Mouse (Mus musculus) forebrain, embryonic 15.5 days (tissue): Measurements from ENCODE around the gene Pcmt1. TPM values are rescaled to one million over a fixed set of nuclear protein-coding genes. Genes with fewer than 3 reads are reported as not detected.
A peak's percentile ranks its signal among the peaks of the same experiment; 100 is the strongest.

Experiments
- ATAC-seq: fragments of 200-750 bp; cut with Nextera tagmentation; replicated peaks from 2 replicates; pipeline ENCODE4 v1.8.0; 2017; ENCODE audit warnings: mild to moderate bottlenecking, moderate TSS enrichment, moderate library complexity
- H3K27ac ChIP-seq: fragments of 300-500 bp; sonication (generic); replicated peaks from 2 replicates; pipeline ENCODE4 v1.5.1; 2015; ENCODE audit warnings: mild to moderate bottlenecking, inconsistent platforms
- H3K27me3 ChIP-seq: fragments of 300-500 bp; sonication (generic); 2 replicates; pipeline ENCODE4 v1.6.1; 2015; ENCODE audit warnings: inconsistent platforms
- H3K36me3 ChIP-seq: fragments of 300-500 bp; sonication (generic); 2 replicates; pipeline ENCODE4 v1.6.1; 2015; ENCODE audit warnings: mild to moderate bottlenecking, inconsistent platforms
- H3K4me1 ChIP-seq: fragments of 300-500 bp; sonication (generic); 2 replicates; pipeline ENCODE4 v1.6.1; 2015; ENCODE audit warnings: inconsistent platforms
- H3K4me2 ChIP-seq: fragments of 300-500 bp; sonication (generic); replicated peaks from 2 replicates; pipeline ENCODE4 v1.6.1; 2015; ENCODE audit warnings: mild to moderate bottlenecking, inconsistent platforms
- H3K4me3 ChIP-seq: fragments of 300-500 bp; sonication (generic); 2 replicates; pipeline ENCODE4 v1.5.1; 2015; ENCODE audit warnings: mild to moderate bottlenecking, inconsistent platforms
- H3K9ac ChIP-seq: fragments of 300-500 bp; sonication (generic); replicated peaks from 2 replicates; pipeline ENCODE4 v1.6.1; 2015; ENCODE audit warnings: mild to moderate bottlenecking, inconsistent platforms
- H3K9me3 ChIP-seq: fragments of 300-500 bp; sonication (generic); 2 replicates; pipeline ENCODE4 v1.6.1; 2016; ENCODE audit warnings: inconsistent platforms
- WGBS: fragments of 180-500 bp; shearing (Covaris S2); methylation state at CpG from one replicate; pipeline ENCODE4 v1.1.7; 2015; ENCODE audit warnings: mixed read lengths; 5-methylcytosine and 5-hydroxymethylcytosine counted together
- polyA plus RNA-seq: library from polyadenylated mRNA; unstranded; fragments of >200 nt; fragmentation: Nextera tagmentation; extraction: Ambion mirVana; gene quantifications from 2 replicates; pipeline ENCODE4 v1.2.1, GENCODE M21; 2015

Pcmt1 gene
- polyA plus RNA-seq, 1 experiment from 2014 or later: 163 TPM

DNA sequence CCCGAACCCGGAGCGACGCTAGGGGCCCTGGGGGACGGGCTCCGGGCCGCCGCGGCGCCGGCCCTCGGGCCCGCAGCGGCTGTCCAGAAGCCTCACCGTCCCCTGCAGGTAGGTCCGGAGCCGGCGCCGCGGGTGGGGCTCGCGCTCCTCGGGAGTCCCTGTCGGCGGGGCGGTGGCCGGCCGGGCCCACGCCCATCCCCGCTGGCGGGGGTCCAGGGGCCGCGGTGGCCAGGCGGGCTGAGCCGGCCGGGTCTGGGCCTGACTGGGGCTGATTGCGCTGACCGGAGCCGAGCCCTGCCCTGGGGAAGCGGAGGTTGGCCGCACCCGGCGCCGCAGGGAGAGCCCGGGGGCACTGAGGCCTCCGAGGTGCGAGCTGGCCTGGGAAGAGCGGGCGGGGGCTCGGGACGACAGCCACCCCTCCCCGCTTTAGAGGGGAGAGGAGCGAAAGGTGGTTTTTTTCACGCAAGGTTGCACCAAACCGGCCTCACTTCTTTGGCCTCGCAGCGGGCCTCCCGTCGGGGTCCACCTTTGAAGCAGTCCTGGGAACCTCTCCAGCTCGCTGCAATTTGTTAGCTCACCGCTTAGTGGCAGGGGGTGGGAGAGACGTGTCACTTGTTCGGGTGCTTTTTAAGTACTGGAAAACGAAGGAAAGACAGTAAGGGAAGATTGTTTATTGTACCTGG is 548 bp upstream of the Pcmt1 start:
- Histone ChIP-seq H3K27me3 (no peaks in the 10 kb centered on the region), H3K36me3 (peaks cover 25% of the 10 kb centered on the region), H3K27ac (peak overlapping the region; percentile 91), H3K9ac (peak overlapping the region; percentile 98), H3K4me1 (peaks cover 54% of the 10 kb centered on the region), H3K9me3 (no peaks in the 10 kb centered on the region), H3K4me3 (peak overlapping the region; percentile 100), H3K4me2 (peak overlapping the region; percentile 73)
- under 1% methylated on average over 56 of the region's 64 CpGs for WGBS
- ATAC-seq: peak; percentile 85

DNA sequence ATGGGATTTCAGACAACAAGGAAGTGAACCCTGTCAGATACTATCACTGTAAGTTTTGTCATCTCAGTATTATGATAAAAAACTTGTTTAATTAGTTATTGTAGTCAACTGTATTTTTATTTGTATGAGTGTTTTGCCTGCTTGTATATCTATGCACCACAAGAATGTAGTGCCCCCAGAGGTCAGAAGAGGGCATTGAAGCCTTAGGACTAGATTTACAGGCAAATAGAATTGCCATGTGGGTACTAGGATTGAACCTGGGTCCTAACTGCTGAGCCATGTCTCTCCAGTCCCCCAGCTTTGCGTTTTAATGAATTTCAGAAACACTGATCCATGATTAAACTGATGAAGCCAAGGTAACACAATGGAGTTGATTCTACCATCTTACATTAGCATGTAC is 7.3 kb downstream of the Pcmt1 start:
- no peaks in the 10 kb centered on the region for H3K9me3 ChIP-seq
- no peaks in the 10 kb centered on the region for H3K27me3 ChIP-seq
- 71% methylated on average over 1 of the region's 1 CpGs for WGBS
- no peak for ATAC-seq
- no peak overlapping the region for H3K9ac ChIP-seq
- H3K4me3 ChIP-seq: no peak overlapping the region
- no peak overlapping the region for H3K4me2 ChIP-seq
- peaks cover 6% of the 10 kb centered on the region for H3K4me1 ChIP-seq
- no peak overlapping the region for H3K27ac ChIP-seq
- H3K36me3 ChIP-seq: peaks cover 61% of the 10 kb centered on the region

DNA sequence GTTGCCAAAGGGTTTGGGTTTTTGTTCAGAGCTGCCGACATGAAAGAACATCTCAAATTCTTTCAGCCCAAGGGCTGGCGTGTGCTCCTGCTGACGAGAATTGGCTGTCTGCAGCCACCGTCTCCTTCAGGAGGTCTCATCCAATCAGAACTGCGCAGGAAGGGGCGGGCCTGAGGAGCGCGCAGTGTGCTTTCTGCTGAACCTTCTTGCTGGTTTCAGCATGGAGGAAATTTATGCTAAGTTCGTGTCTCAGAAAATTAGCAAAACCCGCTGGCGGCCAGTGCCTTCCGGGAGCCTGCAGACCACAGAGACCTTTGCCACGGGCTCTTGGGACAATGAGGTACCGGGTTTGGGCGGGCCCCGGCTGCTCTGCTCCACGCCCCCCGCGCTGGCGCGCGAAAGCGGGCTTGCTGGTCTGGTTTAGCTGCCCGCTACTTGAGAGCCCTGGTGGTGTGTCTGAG is 13.6 kb downstream of the Pcmt1 start, which contains the start of gene Nup43:
Nup43 (plus strand) TSS at position 162 of the 461 bp plus-strand sequence.
- WGBS: under 1% methylated on average over 24 of the region's 24 CpGs

DNA sequence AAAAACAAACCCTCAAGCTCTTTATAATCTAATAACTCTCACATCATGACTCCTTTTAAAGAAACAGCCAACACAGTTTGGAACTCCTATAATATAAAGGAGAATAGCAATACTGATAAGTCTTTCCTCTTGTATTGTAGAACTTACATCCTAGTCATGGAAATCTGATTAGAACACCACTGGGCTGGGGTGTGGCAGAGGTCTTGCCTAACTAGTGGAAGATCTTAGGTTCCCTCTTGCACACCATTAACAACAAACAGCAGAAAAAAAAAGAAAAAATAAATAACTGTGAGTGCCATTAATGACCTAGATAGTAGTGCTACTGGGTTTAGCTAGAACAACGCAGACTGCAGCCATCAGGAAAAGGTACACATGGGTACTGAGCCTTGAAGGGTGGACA is 16.0 kb downstream of the Pcmt1 start:
- WGBS: 84% methylated on average over 1 of the region's 1 CpGs
- H3K27me3 ChIP-seq: no peaks in the 10 kb centered on the region

More for the DNA sequence above, 13.6 kb downstream of the Pcmt1 start, which contains the start of gene Nup43:
- H3K4me2 ChIP-seq: peak within 1 kb of the TSS; percentile 67
- H3K9ac ChIP-seq: peak within 1 kb of the TSS; percentile 57
- no peaks in the 10 kb centered on the region for H3K27me3 ChIP-seq
- H3K27ac ChIP-seq: peak within 1 kb of the TSS; percentile 62
- H3K9me3 ChIP-seq: no peaks in the 10 kb centered on the region
- H3K36me3 ChIP-seq: peaks cover 21% of the 10 kb centered on the region
- peak; percentile 87 for ATAC-seq
- H3K4me1 ChIP-seq: peaks cover 17% of the 10 kb centered on the region
- peak within 1 kb of the TSS; percentile 71 for H3K4me3 ChIP-seq

DNA sequence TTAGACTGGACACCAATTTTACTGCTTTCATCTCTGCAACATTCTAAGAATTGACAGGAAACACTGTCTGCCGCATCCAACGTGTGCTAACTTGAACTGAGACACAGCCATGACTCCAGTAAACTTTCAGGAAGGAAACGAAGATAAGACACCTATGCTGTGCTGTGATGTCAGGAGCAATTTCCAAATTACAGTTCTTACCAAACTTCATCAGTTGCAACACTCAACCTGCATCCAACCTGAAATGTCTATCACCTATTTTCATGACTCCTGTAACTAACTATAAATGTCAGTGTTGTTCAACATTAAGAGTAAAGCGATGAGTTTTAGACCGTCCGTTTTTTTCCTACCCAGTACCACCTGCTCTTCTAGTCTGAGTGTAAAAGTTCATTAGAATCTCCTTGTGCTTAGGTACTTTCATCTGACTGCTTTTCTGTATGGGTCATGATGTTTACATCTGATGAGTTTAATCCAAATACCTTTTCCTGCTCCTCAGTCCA is 16.9 kb downstream of the Pcmt1 start:
- H3K9me3 ChIP-seq: no peaks in the 10 kb centered on the region
- peak overlapping the region; percentile 94 for H3K4me3 ChIP-seq
- whole genome bisulfite sequencing: 75% methylated on average over 6 of the region's 6 CpGs
- H3K9ac ChIP-seq: peak overlapping the region; percentile 78
- no peak for ATAC-seq
- H3K27me3 ChIP-seq: no peaks in the 10 kb centered on the region
- H3K36me3 ChIP-seq: no peaks in the 10 kb centered on the region
- peak overlapping the region; percentile 67 for H3K4me2 ChIP-seq
- H3K4me1 ChIP-seq: peaks cover 30% of the 10 kb centered on the region
- peak overlapping the region; percentile 94; the same call in 1 of the 2 replicates for H3K27ac ChIP-seq

More for the DNA sequence above, 16.0 kb downstream of the Pcmt1 start:
- no peak overlapping the region for H3K9ac ChIP-seq
- H3K4me3 ChIP-seq: no peak overlapping the region
- H3K36me3 ChIP-seq: peaks cover 5% of the 10 kb centered on the region
- no peak for ATAC-seq
- H3K4me2 ChIP-seq: no peak overlapping the region
- no peak overlapping the region for H3K27ac ChIP-seq
- no peaks in the 10 kb centered on the region for H3K9me3 ChIP-seq
- H3K4me1 ChIP-seq: peaks cover 30% of the 10 kb centered on the region

DNA sequence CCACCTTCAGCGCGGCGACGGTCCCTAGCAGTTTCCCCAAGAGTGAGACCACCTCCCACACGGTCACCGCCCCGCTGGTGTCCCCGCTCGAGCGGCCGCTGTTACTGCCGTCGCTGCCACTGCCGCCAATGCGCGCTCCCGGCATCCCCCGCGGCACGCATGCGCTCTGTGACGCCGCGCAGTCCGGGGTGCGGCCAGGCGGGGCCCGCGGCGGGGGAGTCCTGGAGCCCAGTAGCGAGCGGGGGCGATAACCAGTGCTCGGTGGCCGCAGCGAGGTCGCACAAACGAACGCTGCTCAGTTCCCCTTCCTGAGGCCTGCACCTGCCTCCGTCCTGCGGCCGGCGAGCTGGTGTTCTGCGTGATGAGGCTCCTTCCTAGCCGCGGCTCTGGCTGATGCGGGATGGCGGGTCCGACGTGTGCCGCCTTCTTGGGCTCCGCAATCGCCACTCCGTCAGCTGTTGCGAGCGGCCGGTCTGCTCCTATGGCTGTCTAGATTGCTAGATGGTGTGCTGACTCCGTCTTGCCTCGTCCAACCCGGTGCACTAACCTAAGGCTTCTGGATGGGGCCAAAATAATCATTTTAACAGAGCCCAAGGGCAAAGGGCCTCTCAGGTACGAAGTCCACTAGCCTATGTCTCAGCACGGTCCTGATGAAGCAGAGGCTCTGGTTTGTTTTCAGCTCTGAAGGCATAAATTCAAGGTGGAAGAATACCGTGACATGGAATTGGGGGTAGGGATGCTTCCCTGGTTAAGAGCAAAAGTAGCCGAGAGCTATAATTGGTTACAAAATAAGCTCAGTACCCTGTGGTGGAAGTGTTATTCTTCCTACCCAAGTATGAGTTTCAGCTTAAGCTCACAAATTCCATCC is 17.5 kb downstream of the Pcmt1 start:
- no peaks in the 10 kb centered on the region for H3K36me3 ChIP-seq
- no peaks in the 10 kb centered on the region for H3K27me3 ChIP-seq
- H3K4me2 ChIP-seq: peak overlapping the region; percentile 67
- H3K27ac ChIP-seq: peak overlapping the region; percentile 94
- H3K9me3 ChIP-seq: no peaks in the 10 kb centered on the region
- peak overlapping the region; percentile 78 for H3K9ac ChIP-seq
- H3K4me1 ChIP-seq: peaks cover 28% of the 10 kb centered on the region
- WGBS: under 1% methylated on average over 63 of the region's 64 CpGs
- peak; percentile 93 for ATAC-seq
- peak overlapping the region; percentile 94 for H3K4me3 ChIP-seq

DNA sequence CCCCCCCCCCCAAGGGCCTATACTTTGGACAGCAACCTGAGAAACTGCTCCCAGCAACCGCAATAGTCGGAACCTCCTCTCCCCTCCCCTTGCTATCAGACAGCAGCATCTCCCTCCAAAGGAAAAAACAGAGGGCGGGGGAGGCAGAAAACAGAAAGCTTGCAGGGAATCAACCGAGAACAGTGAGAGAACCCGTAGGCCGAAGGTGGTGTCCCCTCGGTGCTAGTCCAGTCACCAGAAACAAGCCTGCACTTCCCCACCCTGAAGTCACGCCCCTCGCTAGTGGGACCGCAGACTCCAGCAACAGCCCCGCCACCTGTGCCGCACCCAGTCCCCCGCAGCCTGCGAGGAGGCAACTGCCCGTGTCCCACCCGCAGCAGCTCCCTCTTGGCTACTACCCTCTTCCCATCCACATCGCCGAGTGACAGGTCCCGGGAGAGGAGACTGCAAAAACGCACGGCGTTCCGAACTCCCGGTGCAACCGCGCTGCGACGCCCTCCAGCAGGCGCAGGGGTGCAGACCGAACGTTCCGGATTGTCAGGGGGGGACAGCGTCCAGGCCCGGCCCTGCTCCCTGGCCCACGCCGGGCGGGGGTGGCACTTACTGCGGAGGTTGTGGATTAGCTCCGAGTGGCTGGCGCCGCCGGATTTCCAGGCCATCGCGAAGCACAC is 18.3 kb downstream of the Pcmt1 start:
- H3K4me1 ChIP-seq: peaks cover 21% of the 10 kb centered on the region
- peak overlapping the region; percentile 78 for H3K9ac ChIP-seq
- H3K27ac ChIP-seq: peak overlapping the region; percentile 94
- H3K4me3 ChIP-seq: peak overlapping the region; percentile 94
- H3K4me2 ChIP-seq: peak overlapping the region; percentile 67
- 0% methylated on average over 44 of the region's 44 CpGs for WGBS
- ATAC-seq: peak; percentile 84
- H3K27me3 ChIP-seq: no peaks in the 10 kb centered on the region
- H3K36me3 ChIP-seq: no peaks in the 10 kb centered on the region
- no peaks in the 10 kb centered on the region for H3K9me3 ChIP-seq

DNA sequence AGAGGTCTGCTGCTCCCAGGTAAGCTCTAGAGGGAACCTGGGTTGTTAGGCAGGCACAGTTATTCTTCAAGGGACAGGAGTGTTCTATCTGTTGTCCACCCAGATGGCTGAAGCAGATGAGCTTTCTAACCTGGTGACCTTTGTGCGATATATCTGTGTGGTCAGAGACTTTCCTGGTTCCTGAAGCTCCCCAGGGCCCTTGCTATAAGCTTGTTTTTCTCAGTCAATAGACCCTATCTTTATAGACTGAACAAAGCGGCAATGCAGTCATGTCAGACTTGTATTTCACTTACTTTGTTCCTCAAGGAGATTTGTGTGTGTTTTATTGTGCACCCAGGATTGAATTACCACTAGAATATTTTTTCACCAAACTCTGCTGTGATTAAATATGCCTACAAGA is 29.9 kb downstream of the Pcmt1 start:
- no peaks in the 10 kb centered on the region for H3K9me3 ChIP-seq
- H3K4me2 ChIP-seq: no peak overlapping the region
- 98% methylated on average over 2 of the region's 2 CpGs for WGBS
- no peaks in the 10 kb centered on the region for H3K27me3 ChIP-seq
- peaks cover 15% of the 10 kb centered on the region for H3K36me3 ChIP-seq
- no peak overlapping the region for H3K9ac ChIP-seq
- ATAC-seq: no peak
- no peaks in the 10 kb centered on the region for H3K4me1 ChIP-seq
- no peak overlapping the region for H3K4me3 ChIP-seq
- H3K27ac ChIP-seq: no peak overlapping the region

DNA sequence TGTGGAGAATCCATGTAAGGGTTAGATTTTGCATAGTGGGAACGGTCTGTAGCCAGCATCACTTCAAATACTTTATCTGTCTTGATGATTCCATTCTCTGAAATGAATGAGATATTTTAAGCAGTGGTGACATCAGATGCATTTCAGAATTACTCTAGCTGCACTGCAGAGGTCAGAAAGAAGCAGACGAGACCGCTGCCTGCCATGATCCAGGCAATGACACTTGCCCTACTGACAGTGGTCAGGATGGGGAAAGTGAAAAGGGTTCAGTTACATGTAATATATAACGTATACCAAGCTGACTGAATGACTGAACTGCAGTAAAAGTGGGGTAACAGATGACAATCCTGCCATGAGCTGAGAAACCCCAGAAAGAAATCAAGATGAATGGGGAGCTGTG is 31.9 kb downstream of the Pcmt1 start:
- ATAC-seq: no peak
- no peak overlapping the region for H3K4me3 ChIP-seq
- H3K27ac ChIP-seq: no peak overlapping the region
- no peaks in the 10 kb centered on the region for H3K9me3 ChIP-seq
- WGBS: 96% methylated on average over 4 of the region's 4 CpGs
- peaks cover 23% of the 10 kb centered on the region for H3K36me3 ChIP-seq
- H3K4me1 ChIP-seq: no peaks in the 10 kb centered on the region
- H3K9ac ChIP-seq: no peak overlapping the region
- no peaks in the 10 kb centered on the region for H3K27me3 ChIP-seq
- H3K4me2 ChIP-seq: no peak overlapping the region

DNA sequence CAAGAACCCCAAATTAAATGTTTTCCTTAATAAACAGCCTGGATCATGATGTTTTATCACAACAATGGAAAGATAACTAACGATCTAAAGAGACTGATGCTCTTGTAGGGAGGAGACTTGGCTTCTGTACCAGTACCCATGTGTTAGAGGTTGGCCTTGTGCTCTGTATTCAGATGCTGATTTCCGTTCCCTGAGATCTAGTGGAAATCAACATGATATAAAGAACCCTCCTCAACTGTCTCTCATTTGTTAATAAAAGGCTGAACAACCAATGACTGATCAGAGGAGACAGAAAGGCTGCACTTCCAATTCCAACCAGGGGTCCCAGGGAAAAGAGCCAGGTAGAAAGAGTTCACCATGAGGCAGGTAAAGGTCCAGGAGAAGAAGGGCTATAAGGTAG is 35.0 kb downstream of the Pcmt1 start:
- Histone ChIP-seq H3K4me1 (no peaks in the 10 kb centered on the region), H3K27ac (no peak overlapping the region), H3K27me3 (no peaks in the 10 kb centered on the region), H3K4me3 (no peak overlapping the region), H3K4me2 (no peak overlapping the region), H3K9me3 (no peaks in the 10 kb centered on the region), H3K36me3 (peaks cover 47% of the 10 kb centered on the region), H3K9ac (no peak overlapping the region)
- 74% methylated on average over 2 of the region's 2 CpGs for WGBS
- no peak for ATAC-seq

DNA sequence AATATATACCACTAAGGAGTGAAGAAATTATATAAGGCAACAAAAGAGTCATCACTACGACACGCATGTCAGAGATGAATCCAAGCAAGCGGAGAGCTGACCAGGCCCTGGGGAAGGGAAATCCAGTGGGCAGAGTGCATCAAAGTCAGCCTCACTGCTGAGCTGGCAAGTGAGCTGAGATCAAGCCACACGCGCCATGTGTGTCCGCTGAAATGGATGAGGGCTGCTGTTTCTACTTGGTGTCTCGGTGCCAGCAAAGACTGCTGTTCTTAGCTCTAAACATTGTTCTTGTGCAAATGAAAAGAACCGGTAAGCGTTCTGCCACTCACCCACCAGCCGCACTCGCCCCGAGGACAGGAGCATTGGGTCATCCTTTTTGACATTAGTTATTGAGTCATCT is 40.6 kb downstream of the Pcmt1 start:
- Histone ChIP-seq H3K9ac (no peak overlapping the region), H3K4me2 (no peak overlapping the region), H3K4me3 (no peak overlapping the region), H3K4me1 (no peaks in the 10 kb centered on the region), H3K27ac (no peak overlapping the region), H3K27me3 (no peaks in the 10 kb centered on the region), H3K9me3 (no peaks in the 10 kb centered on the region), H3K36me3 (peaks cover 66% of the 10 kb centered on the region)
- 96% methylated on average over 12 of the region's 12 CpGs for WGBS
- ATAC-seq: no peak
